In the genomic region with DNA sequence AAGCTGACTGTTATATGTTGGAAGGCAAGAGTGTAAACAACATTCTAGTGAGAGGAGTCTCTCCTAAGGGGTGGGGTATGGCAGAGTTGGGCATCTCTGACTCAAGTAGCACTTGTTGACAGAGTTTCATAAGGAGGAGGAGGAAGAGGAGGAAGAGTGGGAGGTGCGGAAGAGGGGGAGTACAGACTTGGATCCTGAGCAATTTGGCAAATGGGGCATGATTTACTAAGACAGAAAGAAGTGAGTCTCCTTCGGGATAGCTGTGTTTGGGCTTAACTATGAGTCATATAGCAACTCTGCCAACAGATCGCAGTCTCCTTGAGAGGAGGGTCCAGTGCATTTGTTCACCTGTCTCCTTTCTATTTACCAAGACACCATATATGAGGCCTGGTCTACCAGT, we compare ENCODE assay signal across 15 mouse cellular contexts.
DNase-seq lines count a peak whose midpoint lies in the region.
"Had no signal": no experiment of that assay in that cellular context is flagged by ENCODE, and none has a peak within 500 bp of the region (broad histone marks: within the 10 kb centered on the region; RNA-seq: fewer than 3 reads in every experiment).

No protein-coding gene starts in this region.

- intact Hi-C loops in left cerebral cortex, postnatal 36 days (cut with DNase I): no loop called here
- intact Hi-C loops in left cerebral cortex, postnatal 10 days (cut with DNase I): no loop called here
- intact Hi-C loops in gastrocnemius, postnatal 14 days (cut with DNase I; ENCODE audit: low total_unique reads): no loop called here

- DNase-seq in adrenal gland, adult 2 months: peak; percentile 1
- DNase-seq in adrenal gland, adult 8-10 months: no peak
- DNase-seq in left cerebral cortex, postnatal 36 days (ENCODE audit: low spot score in 2 of 2): peak; percentile 9 to 13
- no peak for DNase-seq in left cerebral cortex, postnatal 10 days (ENCODE audit: extremely low spot score in 1 of 2, low spot score in 2 of 2)
- DNase-seq in ovary, adult 18-20 months (ENCODE audit: low spot score): peak; percentile 12
- no peak for DNase-seq in ovary, postnatal 10 days (ENCODE audit: low spot score)
- DNase-seq in brain, adult 2 months (ENCODE audit: low read depth, low spot score): peak; percentile 59
- DNase-seq in gastrocnemius, postnatal 14 days: no peak
- DNase-seq: adrenal gland, postnatal 36 days; cerebellum, adult 11 months; cerebellum, adult 8-10 months; cerebellum, postnatal 14 days; embryo, embryonic 11 days; gastrocnemius, adult 2 months; heart, postnatal 10 days had no signal

Comparison
In these comparisons a context has a peak if more than half of its experiments do, and no peak if none do; other contexts are left out.
1. DNase-seq: peak in adrenal gland, adult 2 months (single experiment), left cerebral cortex, postnatal 36 days (2 of 2), ovary, adult 18-20 months (single experiment) and brain, adult 2 months (single experiment); none in adrenal gland, adult 8-10 months (single experiment), left cerebral cortex, postnatal 10 days (0 of 2), ovary, postnatal 10 days (single experiment) and gastrocnemius, postnatal 14 days (single experiment).